Mouse (Mus musculus) neural tube, embryonic 11.5 days (tissue): Measurements from ENCODE around the gene Commd1. TPM values are rescaled to one million over a fixed set of nuclear protein-coding genes. Genes with fewer than 3 reads are reported as not detected.

Experiments used
- ATAC-seq: fragments of 200-750 bp; cut with Nextera tagmentation; 2 replicates; pipeline ENCODE4 v1.8.0; 2017; ENCODE audit warnings: moderate number of reproducible peaks, mild to moderate bottlenecking, moderate TSS enrichment, moderate library complexity; ENCODE audit not compliant: insufficient read depth, low FRiP score, low TSS enrichment
- DNase-seq: peaks from one replicate; pipeline ENCODE4 v3.0.0-alpha.2; 2015; ENCODE audit warnings: low spot score
- H3K27ac ChIP-seq: fragments of 300-500 bp; sonication (generic); 2 replicates; pipeline ENCODE4 v1.5.1; 2014; ENCODE audit warnings: low read depth, mild to moderate bottlenecking, low read length
- H3K27me3 ChIP-seq: fragments of 300-500 bp; sonication (generic); 2 replicates; pipeline ENCODE4 v1.6.1; 2014; ENCODE audit warnings: mild to moderate bottlenecking, low read length, mixed read lengths; ENCODE audit not compliant: control insufficient read depth, insufficient read depth
- H3K36me3 ChIP-seq: fragments of 300-500 bp; sonication (generic); 2 replicates; pipeline ENCODE4 v1.6.1; 2014; ENCODE audit warnings: mild to moderate bottlenecking, low read length, moderate library complexity, mixed read lengths; ENCODE audit not compliant: control insufficient read depth, insufficient read depth
- H3K4me1 ChIP-seq: fragments of 300-500 bp; sonication (generic); 2 replicates; pipeline ENCODE4 v1.6.1; 2014; ENCODE audit warnings: low read length, mixed read lengths; ENCODE audit not compliant: control insufficient read depth, insufficient read depth
- H3K4me2 ChIP-seq: fragments of 300-500 bp; sonication (generic); 2 replicates; pipeline ENCODE4 v1.6.1; 2014; ENCODE audit warnings: low read depth, mild to moderate bottlenecking, moderate library complexity
- H3K4me3 ChIP-seq: fragments of 300-500 bp; sonication (generic); 2 replicates; pipeline ENCODE4 v1.5.1; 2014; ENCODE audit warnings: low read depth, low read length
- H3K9ac ChIP-seq: fragments of 300-500 bp; sonication (generic); 2 replicates; pipeline ENCODE4 v1.6.1; 2014; ENCODE audit warnings: mild to moderate bottlenecking, low read length
- H3K9me3 ChIP-seq: fragments of 300-500 bp; sonication (generic); 2 replicates; pipeline ENCODE4 v1.6.1; 2016; ENCODE audit warnings: low read length; ENCODE audit not compliant: control insufficient read depth
- WGBS: fragments of 180-500 bp; shearing (Covaris S2); extraction: QIAGEN DNeasy Blood & Tissue Kit; methylation state at CpG from one replicate; pipeline ENCODE4 v1.1.7; 2014; 5-methylcytosine and 5-hydroxymethylcytosine counted together
- polyA plus RNA-seq: library from polyadenylated mRNA; unstranded; fragments of >200 nt; fragmentation: Nextera tagmentation; extraction: Ambion mirVana; gene quantifications from 2 replicates; pipeline ENCODE4 v1.2.1, GENCODE M21; 2014

Gene Commd1
- polyA plus RNA-seq, 1 experiment from 2014 or later = 371 TPM

GRCm38 (mm10) chr11:22853477-22854157, 128.6 kb downstream of the Commd1 start:
- Histone ChIP-seq H3K4me3 (no peak overlapping the region), H3K4me2 (no peak overlapping the region), H3K27ac (no peak overlapping the region), H3K9ac (no peak overlapping the region), H3K36me3 (no peaks in the 10 kb centered on the region), H3K9me3 (no peaks in the 10 kb centered on the region), H3K4me1 (no peaks in the 10 kb centered on the region), H3K27me3 (peaks cover 19% of the 10 kb centered on the region)
- DNase-seq = no peak
- no peak for ATAC-seq
- WGBS = 43% methylated on average over 2 of the region's 2 CpGs

- Histone ChIP-seq H3K4me2 (no peak overlapping the region), H3K4me3 (no peak overlapping the region), H3K36me3 (no peaks in the 10 kb centered on the region), H3K9ac (no peak overlapping the region), H3K9me3 (no peaks in the 10 kb centered on the region), H3K27me3 (peaks cover 7% of the 10 kb centered on the region), H3K27ac (no peak overlapping the region), H3K4me1 (no peaks in the 10 kb centered on the region)
- WGBS = 30% methylated on average over 1 of the region's 1 CpGs
- DNase-seq (no peak), ATAC-seq (no peak)
Measured at GRCm38 (mm10) chr11:22852510-22852909, 129.7 kb downstream of the Commd1 start.

- Histone ChIP-seq H3K9me3 (no peaks in the 10 kb centered on the region), H3K4me3 (no peak overlapping the region), H3K27me3 (peaks cover under 1% of the 10 kb centered on the region; the same call in 1 of the 2 replicates), H3K9ac (no peak overlapping the region), H3K36me3 (no peaks in the 10 kb centered on the region), H3K4me1 (no peaks in the 10 kb centered on the region), H3K27ac (no peak overlapping the region), H3K4me2 (no peak overlapping the region)
- ATAC-seq (no peak), DNase-seq (no peak)
- WGBS = 54% methylated on average over 4 of the region's 4 CpGs
Measured at GRCm38 (mm10) chr11:22851416-22851815, 130.8 kb downstream of the Commd1 start.

GRCm38 (mm10) chr11:22850077-22850476, 132.1 kb downstream of the Commd1 start:
- Histone ChIP-seq H3K27me3 (no peaks in the 10 kb centered on the region), H3K9ac (no peak overlapping the region), H3K27ac (no peak overlapping the region), H3K4me3 (no peak overlapping the region), H3K4me1 (no peaks in the 10 kb centered on the region), H3K4me2 (no peak overlapping the region), H3K36me3 (no peaks in the 10 kb centered on the region), H3K9me3 (no peaks in the 10 kb centered on the region)
- DNase-seq (no peak), ATAC-seq (no peak)
- 86% methylated on average over 4 of the region's 4 CpGs for WGBS

GRCm38 (mm10) chr11:22848649-22849195, 133.5 kb downstream of the Commd1 start:
- Histone ChIP-seq H3K9ac (no peak overlapping the region), H3K4me2 (no peak overlapping the region), H3K27me3 (no peaks in the 10 kb centered on the region), H3K4me1 (no peaks in the 10 kb centered on the region), H3K4me3 (no peak overlapping the region), H3K9me3 (no peaks in the 10 kb centered on the region), H3K27ac (no peak overlapping the region), H3K36me3 (no peaks in the 10 kb centered on the region)
- ATAC-seq (no peak), DNase-seq (no peak)
- WGBS = 86% methylated on average over 5 of the region's 5 CpGs

- no peak overlapping the region for H3K4me3 ChIP-seq
- 53% methylated on average over 8 of the region's 8 CpGs for WGBS
- no peak overlapping the region for H3K4me2 ChIP-seq
- H3K27me3 ChIP-seq = no peaks in the 10 kb centered on the region
- no peak overlapping the region for H3K9ac ChIP-seq
- H3K9me3 ChIP-seq = no peaks in the 10 kb centered on the region
- no peaks in the 10 kb centered on the region for H3K36me3 ChIP-seq
- ATAC-seq (no peak), DNase-seq (no peak)
- no peak overlapping the region for H3K27ac ChIP-seq
- H3K4me1 ChIP-seq = no peaks in the 10 kb centered on the region
Measured at GRCm38 (mm10) chr11:22847732-22848648, 134.2 kb downstream of the Commd1 start.

- 63% methylated on average over 8 of the region's 8 CpGs for WGBS
- H3K27ac ChIP-seq = no peak overlapping the region
Measured at GRCm38 (mm10) chr11:22846960-22847731, 135.0 kb downstream of the Commd1 start.

More at GRCm38 (mm10) chr11:22846960-22847731, 135.0 kb downstream of the Commd1 start:
- Histone ChIP-seq H3K4me2 (no peak overlapping the region), H3K36me3 (no peaks in the 10 kb centered on the region), H3K9ac (no peak overlapping the region), H3K4me1 (no peaks in the 10 kb centered on the region), H3K27me3 (no peaks in the 10 kb centered on the region), H3K9me3 (no peaks in the 10 kb centered on the region), H3K4me3 (no peak overlapping the region)
- ATAC-seq (no peak), DNase-seq (no peak)
